Mouse (Mus musculus): Measurements from ENCODE around the gene Cdh1. TPM values are rescaled to one million over a fixed set of nuclear protein-coding genes. Genes with fewer than 3 reads are reported as not detected.

Gene Cdh1
- polyA plus RNA-seq, 1 experiment from 2014 or later: 5.6 TPM

- Histone ChIP-seq H3K4me3 (ENCODE audit: low read depth, low read length) (no peak overlapping the region), H3K27me3 (ENCODE audit: control insufficient read depth, insufficient read depth, low read length) (no peaks in the 10 kb centered on the region), H3K9me3 (ENCODE audit: control insufficient read depth, low read length) (no peaks in the 10 kb centered on the region), H3K4me2 (ENCODE audit: low read depth) (no peak overlapping the region), H3K27ac (ENCODE audit: low read depth, low read length) (no peak overlapping the region), H3K4me1 (ENCODE audit: control insufficient read depth, insufficient read depth, low read length) (no peaks in the 10 kb centered on the region), H3K9ac (ENCODE audit: low read length) (no peak overlapping the region), H3K36me3 (ENCODE audit: control insufficient read depth, insufficient read depth, low read length) (no peaks in the 10 kb centered on the region)
- ATAC-seq (ENCODE audit: insufficient read depth, low FRiP score, low TSS enrichment) (no peak), DNase-seq (ENCODE audit: low spot score) (no peak)
- 95% methylated on average over 4 of the region's 4 CpGs for WGBS
Observed at GRCm38 (mm10) chr8:106684387-106684786, 81.2 kb downstream of the Cdh1 start.

GRCm38 (mm10) chr8:106687479-106687878 lies 84.3 kb downstream of the Cdh1 start:
- DNase-seq (ENCODE audit: low spot score) (peak; percentile 25), ATAC-seq (ENCODE audit: insufficient read depth, low FRiP score, low TSS enrichment) (no peak)
- 13% methylated on average over 4 of the region's 4 CpGs for WGBS

GRCm38 (mm10) chr8:106697748-106698248 lies 94.6 kb downstream of the Cdh1 start:
- no peaks in the 10 kb centered on the region for H3K9me3 ChIP-seq (ENCODE audit: control insufficient read depth, low read length)
- peaks cover 2% of the 10 kb centered on the region; the same call in 1 of the 2 replicates for H3K36me3 ChIP-seq (ENCODE audit: control insufficient read depth, insufficient read depth, low read length)
- no peak for DNase-seq (ENCODE audit: low spot score)
- no peaks in the 10 kb centered on the region for H3K4me1 ChIP-seq (ENCODE audit: control insufficient read depth, insufficient read depth, low read length)
- no peak overlapping the region for H3K4me2 ChIP-seq (ENCODE audit: low read depth)
- H3K4me3 ChIP-seq (ENCODE audit: low read depth, low read length): no peak overlapping the region
- no peaks in the 10 kb centered on the region for H3K27me3 ChIP-seq (ENCODE audit: control insufficient read depth, insufficient read depth, low read length)
- H3K27ac ChIP-seq (ENCODE audit: low read depth, low read length): no peak overlapping the region
- no peak overlapping the region for H3K9ac ChIP-seq (ENCODE audit: low read length)
- no peak for ATAC-seq (ENCODE audit: insufficient read depth, low FRiP score, low TSS enrichment)
- 87% methylated on average over 3 of the region's 3 CpGs for WGBS

More at GRCm38 (mm10) chr8:106687479-106687878, 84.3 kb downstream of the Cdh1 start:
- H3K9me3 ChIP-seq (ENCODE audit: control insufficient read depth, low read length): no peaks in the 10 kb centered on the region
- no peak overlapping the region for H3K4me2 ChIP-seq (ENCODE audit: low read depth)
- no peak overlapping the region for H3K4me3 ChIP-seq (ENCODE audit: low read depth, low read length)
- H3K27me3 ChIP-seq (ENCODE audit: control insufficient read depth, insufficient read depth, low read length): no peaks in the 10 kb centered on the region
- no peaks in the 10 kb centered on the region for H3K4me1 ChIP-seq (ENCODE audit: control insufficient read depth, insufficient read depth, low read length)
- no peak overlapping the region for H3K9ac ChIP-seq (ENCODE audit: low read length)
- H3K27ac ChIP-seq (ENCODE audit: low read depth, low read length): no peak overlapping the region
- H3K36me3 ChIP-seq (ENCODE audit: control insufficient read depth, insufficient read depth, low read length): no peaks in the 10 kb centered on the region; the same call in 1 of the 2 replicates

- Histone ChIP-seq H3K9me3 (ENCODE audit: control insufficient read depth, low read length) (no peaks in the 10 kb centered on the region), H3K4me1 (ENCODE audit: control insufficient read depth, insufficient read depth, low read length) (no peaks in the 10 kb centered on the region), H3K4me2 (ENCODE audit: low read depth) (no peak overlapping the region), H3K9ac (ENCODE audit: low read length) (no peak overlapping the region), H3K27me3 (ENCODE audit: control insufficient read depth, insufficient read depth, low read length) (no peaks in the 10 kb centered on the region), H3K36me3 (ENCODE audit: control insufficient read depth, insufficient read depth, low read length) (peaks cover 2% of the 10 kb centered on the region; the same call in 1 of the 2 replicates), H3K4me3 (ENCODE audit: low read depth, low read length) (no peak overlapping the region), H3K27ac (ENCODE audit: low read depth, low read length) (no peak overlapping the region)
- DNase-seq (ENCODE audit: low spot score): peak; percentile 65
- WGBS: 86% methylated on average over 5 of the region's 5 CpGs
- no peak for ATAC-seq (ENCODE audit: insufficient read depth, low FRiP score, low TSS enrichment)
Observed at GRCm38 (mm10) chr8:106699588-106699987, 96.4 kb downstream of the Cdh1 start.

- Histone ChIP-seq H3K4me1 (ENCODE audit: control insufficient read depth, insufficient read depth, low read length) (no peaks in the 10 kb centered on the region), H3K36me3 (ENCODE audit: control insufficient read depth, insufficient read depth, low read length) (peaks cover 2% of the 10 kb centered on the region; the same call in 1 of the 2 replicates), H3K9me3 (ENCODE audit: control insufficient read depth, low read length) (no peaks in the 10 kb centered on the region), H3K9ac (ENCODE audit: low read length) (no peak overlapping the region), H3K27ac (ENCODE audit: low read depth, low read length) (no peak overlapping the region), H3K4me3 (ENCODE audit: low read depth, low read length) (no peak overlapping the region), H3K27me3 (ENCODE audit: control insufficient read depth, insufficient read depth, low read length) (no peaks in the 10 kb centered on the region), H3K4me2 (ENCODE audit: low read depth) (no peak overlapping the region)
- ATAC-seq (ENCODE audit: insufficient read depth, low FRiP score, low TSS enrichment) (no peak), DNase-seq (ENCODE audit: low spot score) (no peak)
- 96% methylated on average over 6 of the region's 6 CpGs for WGBS
Observed at GRCm38 (mm10) chr8:106700131-106700530, 97.0 kb downstream of the Cdh1 start.

GRCm38 (mm10) chr8:106701360-106701759 lies 98.2 kb downstream of the Cdh1 start:
- H3K9ac ChIP-seq (ENCODE audit: low read length): no peak overlapping the region
- H3K9me3 ChIP-seq (ENCODE audit: control insufficient read depth, low read length): no peaks in the 10 kb centered on the region
- H3K36me3 ChIP-seq (ENCODE audit: control insufficient read depth, insufficient read depth, low read length): peaks cover 2% of the 10 kb centered on the region; the same call in 1 of the 2 replicates
- no peaks in the 10 kb centered on the region for H3K4me1 ChIP-seq (ENCODE audit: control insufficient read depth, insufficient read depth, low read length)
- no peak for DNase-seq (ENCODE audit: low spot score)
- H3K27me3 ChIP-seq (ENCODE audit: control insufficient read depth, insufficient read depth, low read length): no peaks in the 10 kb centered on the region
- H3K27ac ChIP-seq (ENCODE audit: low read depth, low read length): no peak overlapping the region
- H3K4me3 ChIP-seq (ENCODE audit: low read depth, low read length): no peak overlapping the region
- H3K4me2 ChIP-seq (ENCODE audit: low read depth): no peak overlapping the region
- ATAC-seq (ENCODE audit: insufficient read depth, low FRiP score, low TSS enrichment): no peak
- 89% methylated on average over 3 of the region's 3 CpGs for WGBS

- WGBS: 86% methylated on average over 9 of the region's 9 CpGs
- H3K9ac ChIP-seq (ENCODE audit: low read length): no peak overlapping the region
- DNase-seq (ENCODE audit: low spot score) (no peak), ATAC-seq (ENCODE audit: insufficient read depth, low FRiP score, low TSS enrichment) (no peak)
- H3K4me1 ChIP-seq (ENCODE audit: control insufficient read depth, insufficient read depth, low read length): no peaks in the 10 kb centered on the region
- peaks cover 2% of the 10 kb centered on the region; the same call in 1 of the 2 replicates for H3K36me3 ChIP-seq (ENCODE audit: control insufficient read depth, insufficient read depth, low read length)
- no peak overlapping the region for H3K4me2 ChIP-seq (ENCODE audit: low read depth)
- no peak overlapping the region for H3K27ac ChIP-seq (ENCODE audit: low read depth, low read length)
- no peaks in the 10 kb centered on the region for H3K9me3 ChIP-seq (ENCODE audit: control insufficient read depth, low read length)
- no peak overlapping the region for H3K4me3 ChIP-seq (ENCODE audit: low read depth, low read length)
- H3K27me3 ChIP-seq (ENCODE audit: control insufficient read depth, insufficient read depth, low read length): no peaks in the 10 kb centered on the region
Observed at GRCm38 (mm10) chr8:106704199-106704900, 101.2 kb downstream of the Cdh1 start.

- no peak overlapping the region for H3K4me3 ChIP-seq (ENCODE audit: low read depth, low read length)
- no peak overlapping the region for H3K27ac ChIP-seq (ENCODE audit: low read depth, low read length)
- H3K27me3 ChIP-seq (ENCODE audit: control insufficient read depth, insufficient read depth, low read length): no peaks in the 10 kb centered on the region
- DNase-seq (ENCODE audit: low spot score): no peak
- no peak for ATAC-seq (ENCODE audit: insufficient read depth, low FRiP score, low TSS enrichment)
- no peak overlapping the region for H3K4me2 ChIP-seq (ENCODE audit: low read depth)
- no peaks in the 10 kb centered on the region for H3K4me1 ChIP-seq (ENCODE audit: control insufficient read depth, insufficient read depth, low read length)
- H3K36me3 ChIP-seq (ENCODE audit: control insufficient read depth, insufficient read depth, low read length): no peaks in the 10 kb centered on the region
- no peak overlapping the region for H3K9ac ChIP-seq (ENCODE audit: low read length)
- H3K9me3 ChIP-seq (ENCODE audit: control insufficient read depth, low read length): no peaks in the 10 kb centered on the region
- 68% methylated on average over 9 of the region's 9 CpGs for WGBS
Observed at GRCm38 (mm10) chr8:106704901-106705321, 101.8 kb downstream of the Cdh1 start.

- Histone ChIP-seq H3K9me3 (ENCODE audit: control insufficient read depth, low read length) (no peaks in the 10 kb centered on the region), H3K27me3 (ENCODE audit: control insufficient read depth, insufficient read depth, low read length) (no peaks in the 10 kb centered on the region), H3K4me3 (ENCODE audit: low read depth, low read length) (no peak overlapping the region), H3K36me3 (ENCODE audit: control insufficient read depth, insufficient read depth, low read length) (no peaks in the 10 kb centered on the region), H3K27ac (ENCODE audit: low read depth, low read length) (no peak overlapping the region), H3K4me2 (ENCODE audit: low read depth) (no peak overlapping the region), H3K9ac (ENCODE audit: low read length) (no peak overlapping the region), H3K4me1 (ENCODE audit: control insufficient read depth, insufficient read depth, low read length) (no peaks in the 10 kb centered on the region)
- ATAC-seq (ENCODE audit: insufficient read depth, low FRiP score, low TSS enrichment) (no peak), DNase-seq (ENCODE audit: low spot score) (no peak)
- 87% methylated on average over 6 of the region's 6 CpGs for WGBS
Observed at GRCm38 (mm10) chr8:106706194-106706593, 103.0 kb downstream of the Cdh1 start.
